Mouse (Mus musculus): ENCODE results near the gene Fabp1. TPM values are rescaled to one million over a fixed set of nuclear protein-coding genes. Genes with fewer than 3 reads are reported as not detected.
A peak's percentile ranks its signal among the peaks of the same experiment; 100 is the strongest.

The Fabp1 gene
- polyA plus RNA-seq, 1 experiment from 2014 or later = 1.0 TPM

DNA sequence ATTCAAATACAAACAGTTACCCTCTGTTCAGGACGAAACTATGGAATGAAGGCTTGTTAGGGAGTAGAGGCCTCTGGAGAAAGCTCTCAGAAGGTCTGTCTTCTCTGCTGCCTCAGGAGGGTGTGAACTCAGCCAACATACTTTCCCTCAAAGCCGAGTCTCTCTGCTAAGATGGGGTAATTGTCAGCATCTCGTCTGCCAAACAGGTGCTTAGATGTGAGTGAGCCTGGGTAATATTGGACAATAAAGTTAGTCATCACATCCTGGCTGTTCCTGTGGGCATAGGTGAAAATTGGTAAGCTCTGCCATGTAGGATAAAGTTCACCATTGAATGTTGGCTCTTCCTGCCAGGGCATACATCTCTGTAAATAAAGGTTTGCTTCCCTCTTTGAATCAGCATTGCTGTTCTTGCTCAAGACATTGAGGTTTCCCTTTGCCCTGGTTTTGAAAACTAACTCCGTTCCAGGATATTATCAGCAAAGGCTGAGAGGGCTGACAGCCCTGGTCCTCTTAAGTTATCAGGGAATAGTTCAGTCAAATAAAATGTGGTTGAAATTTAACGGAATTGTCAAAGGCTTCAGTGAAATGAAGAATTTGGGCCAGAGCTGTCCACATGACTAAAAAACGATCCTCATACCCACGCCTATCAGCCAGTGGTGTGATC, 14.6 kb upstream of the Fabp1 start:
- Histone ChIP-seq H3K4me2 (no peak overlapping the region), H3K4me3 (no peak overlapping the region), H3K27ac (ENCODE audit: poor library complexity, severe bottlenecking) (no peak overlapping the region), H3K9me3 (replicated peaks) (no peaks in the 10 kb centered on the region), H3K4me1 (replicated peaks) (peaks cover 6% of the 10 kb centered on the region), H3K27me3 (replicated peaks) (no peaks in the 10 kb centered on the region), H3K36me3 (no peaks in the 10 kb centered on the region), H3K9ac (no peak overlapping the region)
- WGBS = 62% methylated on average over 7 of the region's 7 CpGs
- no peak for ATAC-seq (ENCODE audit: insufficient number of reproducible peaks, low FRiP score)

DNA sequence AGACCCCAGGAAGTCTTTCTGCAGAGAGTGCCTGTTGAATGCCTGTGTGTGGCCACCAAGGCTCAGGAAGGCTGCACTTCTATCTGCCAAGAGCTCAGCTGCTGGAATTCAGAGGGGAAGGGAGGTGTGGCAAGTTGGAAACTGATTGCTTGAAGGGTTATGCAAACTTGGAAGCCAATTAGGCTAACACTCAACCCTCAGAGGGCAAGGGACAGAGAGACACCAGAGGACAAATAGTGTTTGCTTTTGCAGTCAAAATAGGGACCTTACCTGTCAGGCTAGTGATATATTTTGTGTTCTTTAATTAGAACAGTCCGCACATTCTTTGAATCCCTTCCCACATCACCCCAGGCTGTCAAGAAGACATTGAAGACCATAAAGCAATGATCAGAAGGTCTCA, 10.0 kb upstream of the Fabp1 start:
- no peaks in the 10 kb centered on the region for H3K27me3 ChIP-seq (replicated peaks)
- no peak for ATAC-seq (ENCODE audit: insufficient number of reproducible peaks, low FRiP score)
- H3K27ac ChIP-seq (ENCODE audit: poor library complexity, severe bottlenecking) = no peak overlapping the region
- H3K9me3 ChIP-seq (replicated peaks) = no peaks in the 10 kb centered on the region
- 45% methylated on average over 1 of the region's 1 CpGs for WGBS
- H3K4me2 ChIP-seq = no peak overlapping the region
- H3K36me3 ChIP-seq = no peaks in the 10 kb centered on the region
- no peak overlapping the region for H3K9ac ChIP-seq
- H3K4me1 ChIP-seq (replicated peaks) = peaks cover 6% of the 10 kb centered on the region
- no peak overlapping the region for H3K4me3 ChIP-seq

DNA sequence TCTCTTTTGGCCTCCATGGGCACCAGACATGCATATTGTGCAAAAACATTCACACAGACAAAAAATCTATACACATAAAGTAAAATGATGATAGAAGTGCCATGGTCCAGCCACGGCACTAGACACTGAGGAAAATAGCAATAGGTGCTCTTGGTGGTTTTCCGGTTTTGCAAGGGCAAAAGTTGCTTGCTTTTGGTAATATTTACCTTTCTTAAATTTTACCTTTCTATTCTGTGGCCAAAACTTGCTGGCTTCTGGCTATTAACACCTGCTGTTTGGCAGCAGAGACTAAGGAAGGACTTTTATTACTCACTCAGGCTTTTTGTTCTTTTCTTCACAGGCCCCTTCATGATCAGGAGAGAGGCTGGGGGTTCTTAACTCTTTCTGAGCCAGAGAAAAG, 9.1 kb upstream of the Fabp1 start:
- 88% methylated on average over 2 of the region's 2 CpGs for WGBS
- no peaks in the 10 kb centered on the region for H3K27me3 ChIP-seq (replicated peaks)
- H3K27ac ChIP-seq (ENCODE audit: poor library complexity, severe bottlenecking) = no peak overlapping the region
- H3K36me3 ChIP-seq = no peaks in the 10 kb centered on the region
- no peaks in the 10 kb centered on the region for H3K9me3 ChIP-seq (replicated peaks)
- ATAC-seq (ENCODE audit: insufficient number of reproducible peaks, low FRiP score) = no peak
- H3K4me1 ChIP-seq (replicated peaks) = peaks cover 6% of the 10 kb centered on the region
- H3K9ac ChIP-seq = no peak overlapping the region
- no peak overlapping the region for H3K4me2 ChIP-seq
- no peak overlapping the region for H3K4me3 ChIP-seq

DNA sequence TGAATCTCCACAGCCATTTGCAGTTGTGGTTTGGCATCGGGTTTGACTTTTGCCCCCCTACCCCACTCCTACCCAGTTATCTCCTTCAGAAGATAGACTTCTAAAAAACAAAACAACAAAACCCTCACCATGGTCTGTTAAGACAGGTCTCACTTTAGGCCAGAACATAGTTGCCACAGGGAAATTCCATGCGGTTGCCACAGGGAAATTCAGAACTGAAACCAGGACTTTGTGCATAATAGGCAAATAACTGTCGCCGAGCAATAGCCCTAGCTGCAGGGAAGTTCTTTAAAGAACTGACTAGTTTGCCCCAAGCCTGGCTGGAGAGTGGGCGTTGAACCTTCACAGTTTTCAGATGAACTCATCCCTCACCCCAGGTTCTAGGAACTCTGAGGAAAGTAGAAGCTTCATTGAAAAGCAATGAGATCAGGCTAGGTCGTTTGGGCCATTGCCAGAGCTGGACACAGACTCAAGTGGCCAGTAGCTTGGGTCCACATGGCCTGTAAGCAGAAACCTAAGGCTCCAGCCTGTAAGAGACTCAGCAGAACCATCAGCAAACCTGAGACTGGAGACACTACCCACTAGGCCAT, 6.4 kb upstream of the Fabp1 start:
- H3K9me3 ChIP-seq (replicated peaks) = no peaks in the 10 kb centered on the region
- WGBS = 71% methylated on average over 6 of the region's 6 CpGs
- H3K36me3 ChIP-seq = no peaks in the 10 kb centered on the region
- H3K9ac ChIP-seq = no peak overlapping the region
- peaks cover 16% of the 10 kb centered on the region for H3K4me1 ChIP-seq (replicated peaks)
- no peak overlapping the region for H3K27ac ChIP-seq (ENCODE audit: poor library complexity, severe bottlenecking)
- no peaks in the 10 kb centered on the region for H3K27me3 ChIP-seq (replicated peaks)
- no peak overlapping the region for H3K4me3 ChIP-seq
- H3K4me2 ChIP-seq = no peak overlapping the region
- no peak for ATAC-seq (ENCODE audit: insufficient number of reproducible peaks, low FRiP score)

DNA sequence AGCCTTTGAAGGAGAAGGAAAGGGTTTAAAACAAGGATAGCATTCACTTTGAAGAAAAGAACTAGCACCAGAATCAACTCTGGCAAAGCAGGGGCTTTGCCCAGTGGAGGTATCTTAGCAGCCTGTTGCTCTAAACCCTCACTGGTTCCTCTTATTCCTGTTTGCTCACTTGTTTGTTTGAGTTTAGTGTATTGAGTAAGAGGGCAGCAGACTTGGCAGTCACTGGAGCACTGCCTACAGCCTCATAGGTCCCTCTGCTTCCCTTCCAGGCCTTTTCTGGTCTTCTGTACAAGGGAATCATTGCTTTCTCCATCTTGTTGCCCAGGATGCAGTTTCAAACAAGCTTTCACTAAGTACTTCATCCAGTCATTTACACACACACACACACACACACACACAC, 3.5 kb upstream of the Fabp1 start:
- no peaks in the 10 kb centered on the region for H3K9me3 ChIP-seq (replicated peaks)
- H3K27ac ChIP-seq (ENCODE audit: poor library complexity, severe bottlenecking) = no peak overlapping the region
- H3K9ac ChIP-seq = no peak overlapping the region
- H3K4me3 ChIP-seq = no peak overlapping the region
- no peaks in the 10 kb centered on the region for H3K36me3 ChIP-seq
- H3K4me2 ChIP-seq = no peak overlapping the region
- ATAC-seq (ENCODE audit: insufficient number of reproducible peaks, low FRiP score) = no peak
- H3K27me3 ChIP-seq (replicated peaks) = no peaks in the 10 kb centered on the region
- peaks cover 14% of the 10 kb centered on the region for H3K4me1 ChIP-seq (replicated peaks)

DNA sequence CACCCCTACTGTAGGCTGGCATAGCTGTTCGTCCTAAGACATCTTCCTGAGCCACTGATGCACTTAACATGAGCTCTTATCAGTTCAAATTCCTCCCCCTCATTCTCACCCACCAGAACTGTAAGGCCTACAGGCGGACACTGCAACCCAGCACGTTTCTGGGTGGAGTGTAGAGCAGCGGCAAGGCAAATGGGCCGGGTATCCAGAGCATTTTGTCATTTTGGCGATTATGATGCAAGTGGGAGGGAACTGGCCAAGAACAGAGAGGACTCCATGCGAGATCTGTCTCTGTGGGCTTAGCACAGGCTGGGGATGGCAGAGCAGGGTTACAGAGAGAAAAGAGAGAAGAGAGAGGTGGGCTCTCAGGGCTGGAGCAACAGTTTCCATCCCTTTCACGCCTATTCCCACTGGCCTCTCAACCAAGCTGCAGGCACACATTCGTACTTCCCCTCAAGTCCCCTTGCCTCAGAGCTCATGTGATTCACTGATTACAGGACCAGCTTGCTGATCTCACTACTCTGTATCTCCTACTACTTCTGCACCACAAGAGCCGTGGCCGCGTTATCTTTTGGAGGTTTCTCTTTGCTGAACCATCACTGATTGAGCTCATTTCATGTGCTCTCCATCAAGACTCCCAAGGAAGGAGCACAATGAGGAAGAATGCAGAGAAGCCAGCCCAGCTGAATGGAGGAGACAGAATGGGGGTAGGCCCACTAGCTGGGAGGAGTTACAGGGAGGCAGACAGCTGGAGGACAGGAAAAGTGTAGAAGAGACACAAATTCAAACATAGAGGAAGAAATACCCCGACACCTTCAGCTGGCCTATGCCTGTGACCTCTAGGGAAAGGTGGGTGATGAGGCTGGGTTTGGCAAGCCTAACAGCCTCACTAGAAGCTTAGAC, 1.7 kb upstream of the Fabp1 start:
- Histone ChIP-seq H3K9me3 (replicated peaks) (no peaks in the 10 kb centered on the region), H3K4me3 (no peak overlapping the region), H3K9ac (no peak overlapping the region), H3K27ac (ENCODE audit: poor library complexity, severe bottlenecking) (0 out of 2 replicates have a peak overlapping the region, but pooled peaks have one; percentile 7), H3K4me2 (peak overlapping the region; percentile 27), H3K4me1 (replicated peaks) (peaks cover 14% of the 10 kb centered on the region), H3K27me3 (replicated peaks) (no peaks in the 10 kb centered on the region), H3K36me3 (no peaks in the 10 kb centered on the region)
- ATAC-seq (ENCODE audit: insufficient number of reproducible peaks, low FRiP score) = no peak
- 45% methylated on average over 13 of the region's 13 CpGs for WGBS

DNA sequence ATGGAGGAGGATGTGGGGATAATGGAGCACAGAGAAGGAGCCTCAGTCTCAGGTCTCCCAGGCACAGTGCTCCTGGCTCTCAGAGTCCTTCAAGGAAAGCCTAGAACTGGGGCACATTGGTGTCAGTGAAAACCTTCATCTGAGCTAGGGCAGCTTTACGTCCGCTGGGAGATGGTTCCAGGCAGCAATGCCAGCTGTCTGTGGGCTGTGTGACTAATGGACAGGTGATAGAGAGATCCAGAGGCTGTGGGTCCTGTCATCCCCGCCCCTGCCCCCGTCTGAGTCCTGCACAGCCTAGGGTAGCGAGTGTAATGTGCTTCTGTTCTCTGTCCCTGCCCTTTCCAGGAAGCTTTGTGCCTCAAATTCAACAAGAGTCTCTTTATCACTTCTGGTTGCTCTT, 2.3 kb downstream of the Fabp1 start:
- WGBS = 69% methylated on average over 5 of the region's 5 CpGs
- Histone ChIP-seq H3K27me3 (replicated peaks) (no peaks in the 10 kb centered on the region), H3K4me3 (no peak overlapping the region), H3K9ac (no peak overlapping the region), H3K4me2 (no peak overlapping the region), H3K9me3 (replicated peaks) (no peaks in the 10 kb centered on the region), H3K4me1 (replicated peaks) (peaks cover 14% of the 10 kb centered on the region), H3K36me3 (no peaks in the 10 kb centered on the region), H3K27ac (ENCODE audit: poor library complexity, severe bottlenecking) (no peak overlapping the region)
- no peak for ATAC-seq (ENCODE audit: insufficient number of reproducible peaks, low FRiP score)

DNA sequence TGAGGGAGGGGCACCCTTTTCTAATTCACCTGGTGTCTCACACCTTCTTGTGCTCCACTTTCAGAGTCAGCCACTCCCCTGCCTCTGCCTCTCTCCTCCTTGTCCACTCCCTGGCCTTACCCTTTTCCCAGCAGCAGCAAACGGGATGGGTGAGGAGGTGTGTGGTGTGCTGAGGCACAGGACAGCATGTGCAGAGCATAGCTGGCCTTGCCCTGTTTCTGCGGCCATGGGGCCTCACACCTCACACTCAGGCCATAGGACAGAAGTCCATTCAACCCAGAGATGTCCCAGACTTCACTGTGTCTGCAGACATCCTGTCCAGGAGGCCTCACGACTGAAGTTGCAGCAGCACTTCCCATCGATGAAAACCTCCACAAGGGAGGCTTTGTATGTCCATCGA, 4.0 kb downstream of the Fabp1 start:
- H3K27ac ChIP-seq (ENCODE audit: poor library complexity, severe bottlenecking) = no peak overlapping the region
- H3K9me3 ChIP-seq (replicated peaks) = no peaks in the 10 kb centered on the region
- ATAC-seq (ENCODE audit: insufficient number of reproducible peaks, low FRiP score) = no peak
- no peak overlapping the region for H3K4me3 ChIP-seq
- no peak overlapping the region for H3K9ac ChIP-seq
- no peaks in the 10 kb centered on the region for H3K4me1 ChIP-seq (replicated peaks)
- H3K4me2 ChIP-seq = no peak overlapping the region
- no peaks in the 10 kb centered on the region for H3K27me3 ChIP-seq (replicated peaks)
- H3K36me3 ChIP-seq = no peaks in the 10 kb centered on the region
- WGBS = 72% methylated on average over 5 of the region's 5 CpGs

DNA sequence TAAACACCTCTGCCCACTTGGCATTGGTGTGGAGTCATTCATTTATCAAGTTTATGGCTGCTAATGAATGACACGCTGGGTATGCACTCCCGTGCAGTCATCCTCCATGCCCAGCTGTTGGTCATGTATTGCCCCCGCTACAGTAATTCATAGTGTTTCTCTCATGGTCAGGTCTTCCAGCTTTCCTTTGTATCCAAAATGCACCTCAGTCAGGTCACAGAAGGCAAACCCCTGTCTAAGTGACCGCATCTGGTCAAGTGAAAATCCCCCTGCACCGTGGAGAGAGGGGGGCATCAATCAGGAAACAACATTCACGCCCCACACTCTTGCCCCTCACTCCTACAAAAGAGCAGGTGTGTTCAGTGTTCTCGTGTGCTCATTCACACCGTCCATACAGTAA, 4.5 kb downstream of the Fabp1 start:
- Histone ChIP-seq H3K4me3 (no peak overlapping the region), H3K9ac (no peak overlapping the region), H3K36me3 (no peaks in the 10 kb centered on the region), H3K27me3 (replicated peaks) (no peaks in the 10 kb centered on the region), H3K27ac (ENCODE audit: poor library complexity, severe bottlenecking) (no peak overlapping the region), H3K4me1 (replicated peaks) (no peaks in the 10 kb centered on the region), H3K4me2 (no peak overlapping the region), H3K9me3 (replicated peaks) (no peaks in the 10 kb centered on the region)
- no peak for ATAC-seq (ENCODE audit: insufficient number of reproducible peaks, low FRiP score)
- WGBS = 89% methylated on average over 8 of the region's 8 CpGs

DNA sequence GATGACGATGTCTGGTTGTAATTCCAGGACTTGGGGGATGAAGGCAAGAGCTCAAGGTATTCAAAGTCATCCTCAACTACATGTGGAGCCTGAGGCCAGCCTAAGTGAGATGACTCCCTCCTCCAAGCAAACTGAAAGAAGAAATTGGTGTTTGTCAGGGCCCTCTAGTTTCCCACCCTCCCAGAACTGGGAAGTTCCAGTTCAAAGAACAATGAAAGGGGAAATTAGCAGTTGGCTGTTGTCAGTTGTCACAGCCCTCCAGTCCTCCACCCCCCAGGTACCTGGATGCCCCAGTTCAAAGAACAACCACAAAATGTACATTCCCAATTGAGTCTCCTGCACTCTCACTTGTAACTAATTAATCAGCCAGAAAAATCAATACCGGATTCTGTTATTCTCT, 9.1 kb downstream of the Fabp1 start:
- no peaks in the 10 kb centered on the region for H3K27me3 ChIP-seq (replicated peaks)
- no peaks in the 10 kb centered on the region for H3K4me1 ChIP-seq (replicated peaks)
- 76% methylated on average over 2 of the region's 2 CpGs for WGBS
- H3K36me3 ChIP-seq = peaks cover 11% of the 10 kb centered on the region
- H3K9ac ChIP-seq = no peak overlapping the region
- no peak for ATAC-seq (ENCODE audit: insufficient number of reproducible peaks, low FRiP score)
- H3K4me3 ChIP-seq = no peak overlapping the region
- H3K27ac ChIP-seq (ENCODE audit: poor library complexity, severe bottlenecking) = no peak overlapping the region
- H3K4me2 ChIP-seq = no peak overlapping the region
- H3K9me3 ChIP-seq (replicated peaks) = no peaks in the 10 kb centered on the region

DNA sequence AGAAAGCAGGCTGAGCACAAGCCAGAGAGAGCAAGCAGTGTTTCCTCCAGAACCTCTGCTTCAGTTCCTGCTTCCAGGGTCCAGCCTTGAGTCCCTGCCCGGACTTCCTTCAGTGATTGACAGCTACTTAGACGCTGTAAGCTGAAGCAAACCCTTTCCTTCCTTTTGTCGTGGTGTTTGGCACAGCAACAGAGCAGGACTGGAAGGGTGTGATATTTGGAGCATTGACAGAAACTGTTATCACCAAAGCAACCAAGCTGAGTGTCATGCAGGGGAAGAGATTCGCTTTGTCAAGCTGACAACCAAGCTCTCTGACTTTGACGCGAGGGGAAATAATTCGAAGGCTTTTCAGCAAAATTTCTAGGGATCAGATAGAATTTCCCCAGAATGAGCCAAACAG, 12.3 kb downstream of the Fabp1 start:
- no peaks in the 10 kb centered on the region for H3K27me3 ChIP-seq (replicated peaks)
- H3K36me3 ChIP-seq = peaks cover 40% of the 10 kb centered on the region
- H3K9me3 ChIP-seq (replicated peaks) = no peaks in the 10 kb centered on the region
- no peak for ATAC-seq (ENCODE audit: insufficient number of reproducible peaks, low FRiP score)
- no peaks in the 10 kb centered on the region for H3K4me1 ChIP-seq (replicated peaks)
- H3K27ac ChIP-seq (ENCODE audit: poor library complexity, severe bottlenecking) = no peak overlapping the region
- no peak overlapping the region for H3K9ac ChIP-seq
- H3K4me2 ChIP-seq = no peak overlapping the region
- WGBS = 30% methylated on average over 7 of the region's 7 CpGs
- H3K4me3 ChIP-seq = no peak overlapping the region
